Mouse (Mus musculus) right cerebral cortex, postnatal 4 days (tissue): ENCODE measurements at regions not wholly inside any gene's neighbourhood (a gene's known extent, or its start where the extent isn't known, plus 50 kb on each side); places are given as distances from the start of the nearest gene placed in this dataset.
"Not testable (repeated sequence)": the region's sequence is repeated elsewhere in the genome, so short reads cannot be mapped to it uniquely, and the experiment has no call there.

Experiments used
- DNase-seq: peaks from one replicate; pipeline ENCODE4 v3.0.0-alpha.2; 2022

- no peak for DNase-seq
These were observed 55.2 kb downstream of the Rdh14 start for GRCm38 (mm10) chr12:10445738-10446137.

DNA sequence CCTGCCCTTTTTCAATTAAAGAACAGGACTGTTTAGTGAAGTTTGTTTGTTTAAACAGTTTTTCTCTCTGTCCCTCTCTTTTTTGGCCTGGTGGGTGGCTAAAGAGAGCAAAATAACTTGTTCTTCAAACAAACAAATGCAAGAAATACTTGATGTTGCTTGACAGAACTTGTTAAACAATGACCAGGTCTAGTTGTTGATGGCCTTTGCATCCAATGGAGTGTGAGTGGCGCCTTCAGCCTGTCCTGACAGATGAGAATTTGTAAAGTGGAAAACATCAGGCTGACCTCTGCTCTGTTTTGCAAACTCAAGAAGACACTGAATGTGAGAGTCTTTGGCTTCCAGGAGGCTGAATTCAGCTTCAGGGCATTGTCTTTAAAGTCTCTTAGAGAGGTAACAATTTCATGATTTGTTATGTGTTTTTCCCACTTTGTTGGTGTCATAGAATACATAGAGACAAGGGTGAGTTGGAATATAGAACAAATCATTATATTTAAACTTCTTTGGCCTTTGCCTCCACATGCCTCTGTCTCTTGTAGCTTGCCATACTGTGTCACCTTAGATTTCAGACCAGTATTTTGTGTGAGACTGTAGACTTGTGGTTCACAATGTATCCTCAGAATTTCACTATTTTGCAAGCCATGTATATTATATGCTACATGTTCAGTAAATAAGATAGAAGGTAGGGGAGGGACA is 67.5 kb downstream of the Rdh14 start:
- no peak for DNase-seq

GRCm38 (mm10) chr12:10461796-10462195 is 71.2 kb downstream of the Rdh14 start:
- DNase-seq, result no peak

GRCm38 (mm10) chr12:10462956-10463355 is 72.4 kb downstream of the Rdh14 start:
- no peak for DNase-seq

GRCm38 (mm10) chr12:10473986-10474385 is 83.4 kb downstream of the Rdh14 start:
- no peak for DNase-seq

- DNase-seq, result no peak
These were observed 90.2 kb downstream of the Rdh14 start for GRCm38 (mm10) chr12:10480781-10481180.

- no peak for DNase-seq
These were observed 91.9 kb downstream of the Rdh14 start for GRCm38 (mm10) chr12:10482294-10483010.

DNA sequence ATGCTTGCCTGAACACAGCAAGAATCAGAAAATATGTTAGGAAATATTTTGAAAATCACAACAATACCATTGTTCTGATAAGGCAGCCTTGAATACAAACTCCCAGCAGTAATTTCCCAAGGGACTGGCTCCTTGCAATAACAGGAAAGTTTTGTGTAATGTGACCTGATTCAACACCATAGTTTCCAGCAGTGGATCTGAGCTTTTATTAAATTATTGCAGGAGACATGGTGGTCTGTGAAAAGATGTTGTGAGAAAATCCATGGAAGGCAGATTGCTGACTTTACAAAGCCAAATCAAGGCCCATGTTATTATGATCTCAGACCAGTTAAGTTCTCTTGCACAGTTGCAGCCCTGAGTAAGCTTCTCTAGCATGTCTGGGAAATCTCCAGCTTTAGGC is 116.1 kb downstream of the Rdh14 start:
- no peak for DNase-seq

- no peak for DNase-seq
These were observed 123.0 kb downstream of the Rdh14 start for GRCm38 (mm10) chr12:10513526-10513925.

- DNase-seq, result no peak
These were observed 123.7 kb downstream of the Rdh14 start for GRCm38 (mm10) chr12:10514278-10514677.

DNA sequence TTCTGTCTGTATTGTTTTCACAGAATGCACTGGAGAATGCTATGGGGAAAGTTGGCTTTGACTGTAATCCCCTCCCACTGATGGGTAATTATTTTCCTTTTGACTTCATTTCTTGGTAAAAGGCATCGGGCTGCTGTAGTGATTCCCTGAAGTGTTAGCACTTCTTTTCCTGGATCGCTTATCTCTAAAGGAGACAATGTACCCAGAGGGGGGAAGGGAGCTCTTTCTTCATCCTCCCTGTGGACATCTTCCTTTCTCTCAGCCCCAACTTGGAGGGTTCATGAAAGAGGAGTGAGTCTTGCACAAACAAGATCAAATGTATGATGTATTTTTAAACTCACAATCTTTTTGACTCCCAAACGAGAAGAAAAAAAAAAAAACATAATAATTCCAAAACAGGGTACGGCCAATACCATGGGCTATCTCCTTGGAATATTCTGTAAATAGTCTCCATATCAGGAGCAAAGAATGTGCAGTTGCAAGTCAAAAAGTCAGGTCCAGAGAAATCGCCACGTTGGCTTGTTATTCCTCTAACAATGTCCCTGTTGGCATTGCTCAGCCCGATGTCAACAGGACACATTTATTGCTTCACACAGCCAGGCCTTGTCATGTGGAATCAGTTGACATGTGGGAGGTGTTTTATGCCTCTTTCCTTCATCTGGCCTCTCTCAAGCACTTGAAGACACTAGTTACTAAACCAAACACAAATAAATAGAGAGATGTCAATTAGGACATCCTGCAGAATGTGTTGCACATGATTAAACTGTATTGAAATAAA is 134.1 kb downstream of the Rdh14 start:
- DNase-seq, result no peak

DNA sequence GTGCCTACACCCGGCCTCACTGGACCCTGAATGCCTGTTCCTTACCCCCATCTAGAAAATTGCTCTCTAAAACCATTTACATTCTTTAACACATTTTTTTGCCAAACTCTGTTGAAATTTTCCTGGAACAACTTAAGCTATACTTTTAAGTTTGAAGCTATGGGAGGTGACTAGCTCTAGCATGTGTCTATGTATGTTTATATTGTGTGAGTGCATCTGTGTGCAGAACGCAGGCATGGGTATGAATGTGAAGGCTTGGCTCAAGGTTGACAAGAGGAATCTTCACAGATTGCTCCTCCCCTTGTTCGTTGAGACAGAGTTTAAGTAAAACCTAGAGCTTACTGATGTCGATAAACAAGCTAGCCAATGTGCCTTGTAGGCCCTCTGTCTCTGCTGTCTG is 135.4 kb downstream of the Rdh14 start:
- no peak for DNase-seq

GRCm38 (mm10) chr12:10529077-10529476 is 138.5 kb downstream of the Rdh14 start:
- DNase-seq, result no peak

DNA sequence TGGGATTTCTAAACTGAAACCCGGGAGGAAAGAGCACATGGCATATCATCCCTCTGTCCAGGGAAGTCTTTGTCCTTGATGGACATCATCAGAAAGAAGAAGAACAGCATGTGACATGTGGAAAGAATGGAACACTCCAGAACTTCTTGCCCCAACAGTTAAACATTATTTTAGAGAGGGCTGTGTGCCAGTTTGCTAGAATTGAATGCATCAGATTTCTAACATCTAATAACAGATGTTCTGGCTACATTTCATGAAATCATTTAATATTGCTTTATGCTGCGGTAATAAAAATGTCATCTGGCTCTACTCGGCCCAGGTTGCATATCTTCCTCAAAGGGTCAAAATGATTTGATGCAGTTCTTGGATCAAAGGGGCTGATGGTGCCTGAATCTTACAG is 140.4 kb downstream of the Rdh14 start:
- no peak for DNase-seq

- no peak for DNase-seq
These were observed 143.4 kb downstream of the Rdh14 start for GRCm38 (mm10) chr12:10533971-10534370.

DNA sequence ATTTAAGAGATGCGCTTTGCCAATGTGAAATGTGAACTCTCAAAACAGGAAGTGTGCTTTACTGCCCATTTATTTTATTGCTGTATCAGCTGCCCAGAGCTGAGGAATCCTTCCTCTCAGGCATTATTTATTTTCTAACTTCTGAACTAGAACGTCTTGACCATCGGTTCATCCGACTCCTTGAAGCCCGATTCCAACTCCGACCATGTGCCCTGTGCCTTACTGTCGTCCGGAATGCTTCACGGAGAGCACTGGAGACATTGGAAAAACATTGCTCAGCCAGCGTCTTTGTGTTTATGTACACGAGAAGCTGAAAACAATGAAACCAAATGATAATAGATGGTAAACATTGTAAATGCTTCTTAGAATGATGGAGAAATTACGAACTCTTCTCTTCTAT is 145.7 kb downstream of the Rdh14 start:
- no peak for DNase-seq

DNA sequence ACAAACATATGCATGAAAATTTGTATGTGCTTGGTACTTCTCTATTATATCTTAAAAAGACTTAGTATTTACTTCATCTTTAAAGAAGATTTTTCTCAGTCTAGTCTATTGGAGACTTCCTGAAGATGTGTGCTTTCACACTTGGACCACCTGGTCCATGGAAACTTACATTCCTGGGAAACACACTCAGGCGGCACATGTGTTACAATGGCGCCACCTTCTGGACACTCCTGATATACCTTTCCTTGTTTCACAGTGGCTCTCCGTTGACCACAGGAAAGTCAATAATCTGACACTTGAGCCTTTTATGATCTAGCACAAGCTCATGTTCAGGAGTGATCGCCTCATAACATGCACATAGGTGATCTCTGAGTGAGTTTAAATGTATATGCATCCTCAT is 146.5 kb downstream of the Rdh14 start:
- DNase-seq, result peak; percentile 70

DNA sequence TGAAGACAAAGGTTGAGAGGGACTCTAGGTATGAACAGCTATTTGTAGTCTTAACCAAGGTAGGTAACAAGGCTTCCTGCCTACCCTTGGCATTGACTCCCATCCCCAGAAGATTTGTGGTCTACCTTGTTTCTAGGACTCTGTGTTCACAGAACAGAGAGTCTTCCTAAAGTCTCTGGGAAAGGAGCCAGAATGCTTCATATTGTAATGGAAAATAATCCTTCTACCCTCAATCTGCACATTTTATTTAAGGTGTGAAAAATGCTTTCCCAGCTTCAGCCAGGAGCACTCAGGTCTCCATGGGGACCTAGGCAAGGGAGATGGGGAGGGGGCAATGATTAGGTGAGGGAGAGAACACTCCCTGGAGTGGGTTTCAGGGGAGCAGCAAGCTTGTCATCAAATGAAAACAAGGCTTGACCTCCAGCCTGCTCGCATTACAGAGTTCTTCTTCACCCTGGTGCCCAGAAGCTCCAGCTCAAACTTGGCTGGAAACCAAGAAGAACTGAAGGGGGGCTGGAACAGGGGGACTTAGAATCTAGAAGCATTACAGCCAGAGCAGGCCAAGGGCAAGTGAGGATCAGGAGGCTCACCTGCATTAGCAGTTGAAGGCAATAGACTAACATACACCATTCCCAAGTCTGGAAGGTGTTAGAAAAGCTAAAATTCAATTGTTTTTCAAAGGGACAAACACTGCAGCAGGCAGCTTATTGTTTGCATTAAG is 159.1 kb downstream of the Rdh14 start:
- no peak for DNase-seq

DNA sequence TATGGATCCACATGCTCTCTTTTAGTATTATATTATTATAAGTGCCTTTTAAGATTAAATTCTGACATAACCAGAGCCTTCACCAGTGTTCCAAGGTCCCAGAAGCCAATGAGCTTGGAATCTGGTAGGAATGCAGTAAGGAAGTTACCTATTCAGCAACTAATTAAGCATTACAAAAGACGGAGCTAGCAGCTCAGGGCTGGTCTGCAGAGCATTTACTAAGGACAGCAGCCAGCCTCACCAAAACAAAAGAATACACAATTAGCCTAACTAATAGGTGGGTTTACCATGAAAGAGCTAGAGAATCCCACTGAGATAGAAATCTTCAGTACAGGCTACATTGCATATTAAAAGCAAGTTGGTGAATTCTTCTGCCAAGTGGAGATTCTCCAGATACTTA is 164.1 kb downstream of the Rdh14 start:
- DNase-seq, result not testable (repeated sequence)

DNA sequence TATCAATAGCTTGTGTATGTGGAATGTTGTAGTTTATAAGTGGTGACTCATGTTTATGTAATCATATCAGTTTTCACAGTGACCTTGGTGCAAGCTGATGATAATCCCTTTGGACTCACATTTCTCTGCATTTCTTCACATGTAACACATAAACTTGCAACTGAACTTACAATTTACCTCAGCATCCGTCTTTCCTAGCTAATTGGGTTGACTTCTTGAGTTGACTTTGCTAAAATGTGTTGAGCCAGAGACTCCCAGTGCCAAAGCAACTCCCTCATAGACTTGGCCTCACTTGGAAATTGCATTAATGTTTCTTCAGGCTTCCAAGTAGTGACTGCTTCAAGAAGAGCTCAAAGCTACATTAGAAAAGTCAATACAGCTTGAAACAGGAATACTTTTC is 172.4 kb downstream of the Rdh14 start:
- DNase-seq, result no peak

GRCm38 (mm10) chr12:10567881-10568280 is 177.3 kb downstream of the Rdh14 start:
- DNase-seq, result no peak

- peak; percentile 7 for DNase-seq
These were observed 181.2 kb downstream of the Rdh14 start for GRCm38 (mm10) chr12:10571643-10572377.

GRCm38 (mm10) chr12:10572378-10572650 is 181.7 kb downstream of the Rdh14 start:
- no peak for DNase-seq
